Mouse (Mus musculus) limb, embryonic 14.5 days (tissue): Measurements from ENCODE around the gene D630023F18Rik. TPM values are rescaled to one million over a fixed set of nuclear protein-coding genes. Genes with fewer than 3 reads are reported as not detected.
A peak's percentile ranks its signal among the peaks of the same experiment; 100 is the strongest.

Source experiments
- ATAC-seq: fragments of 200-750 bp; cut with Nextera tagmentation; 2 replicates; pipeline ENCODE4 v1.8.0; 2017; ENCODE audit warnings: low read depth, moderate number of reproducible peaks, moderate TSS enrichment; ENCODE audit not compliant: low FRiP score
- DNase-seq: peaks from one replicate; pipeline ENCODE4 v3.0.0-alpha.2; 2015; ENCODE audit warnings: low spot score
- H3K27ac ChIP-seq: fragments of 300-500 bp; sonication (generic); replicated peaks from 2 replicates; pipeline ENCODE4 v1.5.1; 2014; ENCODE audit warnings: low read depth, mild to moderate bottlenecking, low read length, moderate library complexity, mixed read lengths
- H3K27me3 ChIP-seq: fragments of 300-500 bp; sonication (generic); 2 replicates; pipeline ENCODE4 v1.6.1; 2014; ENCODE audit warnings: low read length, mixed read lengths; ENCODE audit not compliant: control insufficient read depth, insufficient read depth
- H3K36me3 ChIP-seq: fragments of 300-500 bp; sonication (generic); 2 replicates; pipeline ENCODE4 v1.6.1; 2014; ENCODE audit warnings: mild to moderate bottlenecking, low read length, moderate library complexity, mixed read lengths; ENCODE audit not compliant: control insufficient read depth, insufficient read depth
- H3K4me1 ChIP-seq: fragments of 300-500 bp; sonication (generic); 2 replicates; pipeline ENCODE4 v1.6.1; 2014; ENCODE audit warnings: antibody characterized with exemption, low read length, mixed read lengths; ENCODE audit not compliant: control insufficient read depth, insufficient read depth
- H3K4me2 ChIP-seq: fragments of 300-500 bp; sonication (generic); replicated peaks from 2 replicates; pipeline ENCODE4 v1.6.1; 2014; ENCODE audit warnings: low read depth, mild to moderate bottlenecking, low read length, moderate library complexity; ENCODE audit not compliant: severe bottlenecking
- H3K4me3 ChIP-seq: fragments of 300-500 bp; sonication (generic); replicated peaks from 2 replicates; pipeline ENCODE4 v1.5.1; 2014; ENCODE audit warnings: low read length
- H3K9ac ChIP-seq: fragments of 300-500 bp; sonication (generic); 2 replicates; pipeline ENCODE4 v1.6.1; 2014; ENCODE audit warnings: mild to moderate bottlenecking, low read depth, low read length, moderate library complexity; ENCODE audit not compliant: severe bottlenecking
- H3K9me3 ChIP-seq: fragments of 300-500 bp; sonication (generic); 2 replicates; pipeline ENCODE4 v1.6.1; 2016; ENCODE audit warnings: low read length; ENCODE audit not compliant: control insufficient read depth
- POLR2A ChIP-seq: fragments of 200-500 bp; IDR thresholded peaks from 2 replicates; pipeline ENCODE4 v1.8.0; 2012; ENCODE audit warnings: inconsistent platforms, mild to moderate bottlenecking, moderate library complexity, borderline replicate concordance; ENCODE audit not compliant: insufficient read depth, insufficient read length; ENCODE audit errors: extremely low read depth
- WGBS: fragments of 180-500 bp; shearing (Covaris S2); extraction: QIAGEN DNeasy Blood & Tissue Kit; methylation state at CpG from one replicate; pipeline ENCODE4 v1.1.7; 2014; 5-methylcytosine and 5-hydroxymethylcytosine counted together
- polyA plus RNA-seq, 2 experiments: library from polyadenylated mRNA; depleted of rRNA in 1 of 2; stranded (reverse) in 1 of 2; unstranded in 1 of 2; fragments of >200 nt; fragmentation: Nextera tagmentation in 1 of 2; extraction: Ambion mirVana in 1 of 2; gene quantifications; 2 replicates each; pipeline versions ENCODE4 v1.2.1 to v1.2.3; 2012 to 2014

D630023F18Rik gene
- polyA plus RNA-seq, 2 experiments: 0.24 to 0.44 TPM

DNA sequence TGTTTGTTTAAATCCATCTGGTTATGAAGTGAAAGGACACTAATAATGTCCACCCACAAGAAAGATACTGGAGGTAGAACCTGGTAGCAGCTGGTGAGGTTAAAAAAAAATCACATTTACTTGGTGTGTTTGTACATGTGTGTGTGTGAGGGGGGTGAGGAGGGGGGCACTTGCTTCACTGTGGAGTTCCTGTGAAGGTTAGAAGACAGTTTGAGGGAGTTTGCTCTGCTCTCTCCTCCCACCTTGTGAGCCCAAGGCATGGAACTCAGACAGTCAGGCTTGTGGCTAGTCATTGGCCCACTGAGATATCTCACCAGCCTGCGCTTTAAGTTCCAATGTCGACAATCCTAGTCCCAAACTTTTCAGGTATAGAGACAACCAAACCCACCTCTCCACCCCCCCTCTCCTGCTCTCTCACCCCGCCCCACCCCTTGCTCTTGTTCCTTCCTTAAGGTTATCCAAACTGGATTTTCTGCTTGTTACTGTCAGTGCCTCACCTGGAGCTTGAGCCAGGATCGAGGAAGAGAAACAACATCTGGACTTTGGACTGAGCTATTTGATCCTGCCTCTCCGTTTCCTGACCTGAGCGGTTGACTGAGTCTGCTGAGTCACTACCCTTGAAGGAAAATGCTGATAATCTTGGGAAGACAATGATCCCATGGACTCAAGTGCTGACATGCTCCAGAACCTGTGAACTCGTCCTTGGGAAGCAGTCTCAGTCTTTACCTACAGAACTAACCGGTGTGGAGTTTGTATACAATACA lies 4.7 kb downstream of the D630023F18Rik start:
- H3K36me3 ChIP-seq: no peaks in the 10 kb centered on the region
- no peaks in the 10 kb centered on the region for H3K27me3 ChIP-seq
- no peak for TF ChIP-seq POLR2A
- H3K9me3 ChIP-seq: no peaks in the 10 kb centered on the region
- H3K4me3 ChIP-seq: no peak overlapping the region
- no peak overlapping the region for H3K9ac ChIP-seq
- no peak for ATAC-seq
- DNase-seq: no peak
- H3K27ac ChIP-seq: no peak overlapping the region
- H3K4me2 ChIP-seq: no peak overlapping the region
- 66% methylated on average over 8 of the region's 8 CpGs for WGBS
- H3K4me1 ChIP-seq: no peaks in the 10 kb centered on the region

DNA sequence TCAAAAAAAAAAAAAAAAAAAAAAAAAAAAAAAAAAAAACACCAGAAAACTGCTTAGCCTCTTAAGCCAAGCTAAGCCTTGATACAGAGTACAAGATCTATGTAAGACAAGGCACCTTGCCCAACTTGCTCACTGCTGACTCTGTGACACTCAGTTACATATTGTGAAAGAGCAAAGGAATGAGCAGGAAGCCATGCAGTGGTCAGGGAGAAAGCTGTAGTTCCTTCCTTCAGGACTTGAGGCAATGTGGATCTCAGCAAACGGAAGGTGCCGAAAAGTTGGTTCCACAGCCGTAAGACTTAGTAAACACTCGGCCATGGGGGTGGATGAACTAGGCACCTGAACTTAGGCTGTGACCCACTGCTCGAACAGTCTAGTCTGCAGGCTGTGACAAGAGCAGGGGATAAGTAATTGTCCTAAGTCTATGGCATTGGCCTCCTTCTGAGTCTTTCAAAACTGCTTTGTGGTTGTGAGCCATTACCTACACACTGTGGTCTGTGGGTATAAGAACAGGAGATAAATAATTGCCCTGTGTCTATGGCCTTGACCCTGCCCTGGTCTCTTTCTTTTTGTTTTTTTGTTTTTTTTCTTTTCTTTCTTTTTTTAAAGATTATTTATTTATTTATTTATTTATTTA lies 9.4 kb downstream of the D630023F18Rik start:
- H3K27ac ChIP-seq: no peak overlapping the region
- no peaks in the 10 kb centered on the region for H3K4me1 ChIP-seq
- 97% methylated on average over 5 of the region's 5 CpGs for WGBS
- no peak for DNase-seq
- H3K4me2 ChIP-seq: no peak overlapping the region
- no peak for TF ChIP-seq POLR2A
- H3K4me3 ChIP-seq: no peak overlapping the region
- H3K27me3 ChIP-seq: no peaks in the 10 kb centered on the region
- H3K9ac ChIP-seq: no peak overlapping the region
- no peaks in the 10 kb centered on the region for H3K9me3 ChIP-seq
- no peak for ATAC-seq
- no peaks in the 10 kb centered on the region for H3K36me3 ChIP-seq

DNA sequence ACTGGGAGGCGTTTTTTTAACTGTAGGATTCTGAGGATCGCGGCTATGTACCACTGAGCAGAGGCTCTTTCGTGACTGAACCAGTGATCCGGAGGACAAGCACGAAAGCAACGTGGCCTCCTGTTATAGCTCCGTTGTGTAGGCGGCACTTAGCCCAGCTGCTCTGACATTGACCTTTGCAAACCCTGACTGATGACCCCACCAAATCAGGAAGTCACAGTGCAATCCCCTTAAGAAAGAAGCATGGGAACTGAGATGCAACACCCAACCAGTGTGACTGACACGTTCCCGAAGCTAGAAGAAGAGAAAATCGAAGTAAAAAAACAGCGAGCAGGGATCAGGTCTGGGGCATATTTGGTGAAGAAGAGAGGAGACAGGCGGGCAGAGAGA lies 10.2 kb downstream of the D630023F18Rik start:
- no peaks in the 10 kb centered on the region for H3K27me3 ChIP-seq
- H3K9ac ChIP-seq: no peak overlapping the region
- H3K36me3 ChIP-seq: no peaks in the 10 kb centered on the region
- 68% methylated on average over 14 of the region's 14 CpGs for WGBS
- no peak overlapping the region for H3K4me3 ChIP-seq
- no peak overlapping the region for H3K27ac ChIP-seq
- H3K4me2 ChIP-seq: no peak overlapping the region; the same call in 1 of the 2 replicates
- no peak for DNase-seq
- no peak for TF ChIP-seq POLR2A
- no peaks in the 10 kb centered on the region for H3K9me3 ChIP-seq
- no peaks in the 10 kb centered on the region for H3K4me1 ChIP-seq
- no peak for ATAC-seq

DNA sequence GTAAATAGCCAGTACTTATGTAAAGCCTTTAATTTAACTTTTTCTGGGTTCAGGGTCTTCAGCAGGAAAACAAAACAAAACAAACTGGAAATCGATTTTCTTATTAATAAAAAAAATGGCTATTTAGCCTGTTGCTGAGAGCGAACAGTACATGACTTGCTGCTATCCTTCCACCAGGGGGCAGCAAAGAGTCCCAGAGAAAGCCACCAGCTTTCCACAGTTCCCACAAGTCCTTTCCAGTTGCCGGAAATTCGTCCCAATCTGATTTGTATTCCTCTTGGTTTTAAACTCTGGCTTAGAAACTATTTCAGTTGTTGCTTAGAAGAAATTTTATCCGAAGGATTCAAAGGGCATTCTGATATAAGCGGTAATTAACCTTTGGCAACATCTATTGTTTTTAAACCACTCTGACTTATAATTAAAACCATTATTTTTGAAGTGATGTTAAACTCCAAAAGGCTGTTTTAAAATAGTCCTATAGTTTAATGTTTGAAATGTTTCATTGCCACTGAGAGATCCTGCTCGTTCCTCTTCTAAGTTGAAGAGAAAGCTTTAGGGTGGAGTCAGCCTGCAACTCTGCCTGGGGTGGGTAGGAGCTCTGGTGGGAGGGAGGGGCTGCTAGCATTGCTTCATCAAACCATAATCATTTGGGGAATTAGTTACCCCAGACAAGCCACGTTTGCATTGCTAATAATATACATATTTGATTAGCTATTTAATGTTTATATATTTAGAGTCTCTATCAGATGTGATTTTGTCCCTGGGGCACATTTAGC lies 10.8 kb downstream of the D630023F18Rik start:
- peak; percentile 79 for ATAC-seq
- H3K4me1 ChIP-seq: no peaks in the 10 kb centered on the region
- H3K4me3 ChIP-seq: peak overlapping the region; percentile 7; the same call in 1 of the 2 replicates
- H3K9ac ChIP-seq: no peak overlapping the region
- WGBS: 11% methylated on average over 8 of the region's 8 CpGs
- H3K9me3 ChIP-seq: no peaks in the 10 kb centered on the region
- H3K36me3 ChIP-seq: no peaks in the 10 kb centered on the region
- peak; percentile 25; the same call in 1 of the 2 replicates for TF ChIP-seq POLR2A
- H3K27ac ChIP-seq: no peak overlapping the region
- H3K4me2 ChIP-seq: no peak overlapping the region; the same call in 1 of the 2 replicates
- H3K27me3 ChIP-seq: no peaks in the 10 kb centered on the region
- peak; percentile 91 for DNase-seq

DNA sequence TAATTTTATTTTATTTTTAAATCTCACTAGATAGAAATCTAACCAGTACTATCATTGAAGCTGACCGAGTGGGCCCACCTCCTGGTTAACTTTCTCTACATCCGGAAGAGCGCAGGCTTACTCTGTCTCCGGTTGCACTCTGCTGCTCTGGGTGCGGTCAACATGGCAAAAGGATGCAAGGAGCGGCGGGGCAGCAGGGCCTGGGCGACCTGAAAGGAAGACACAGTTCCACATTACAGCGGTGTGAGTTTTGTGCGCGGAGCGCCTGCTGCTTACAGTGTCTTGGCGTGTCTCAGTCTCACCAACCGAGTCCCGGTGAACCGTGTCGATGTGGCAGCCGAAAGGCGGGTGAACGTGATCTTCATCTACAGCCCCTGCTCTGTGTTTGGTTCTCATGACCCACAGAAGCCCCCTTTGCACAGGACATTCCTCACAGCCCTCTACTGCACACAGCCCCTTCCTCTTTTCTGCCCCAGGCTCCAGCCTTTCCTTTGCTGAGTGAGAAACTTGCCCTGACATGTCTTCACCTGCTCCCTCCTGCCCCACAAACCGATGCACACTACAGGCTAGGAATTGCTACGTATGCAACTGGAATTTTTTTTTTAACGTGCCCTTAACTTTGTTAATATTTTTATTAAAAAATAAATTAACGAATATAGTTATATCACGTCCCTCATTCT lies 13.1 kb downstream of the D630023F18Rik start:
- Histone ChIP-seq H3K36me3 (no peaks in the 10 kb centered on the region), H3K4me1 (no peaks in the 10 kb centered on the region), H3K27me3 (no peaks in the 10 kb centered on the region), H3K4me3 (no peak overlapping the region), H3K9ac (no peak overlapping the region), H3K9me3 (no peaks in the 10 kb centered on the region), H3K4me2 (no peak overlapping the region), H3K27ac (no peak overlapping the region)
- 69% methylated on average over 25 of the region's 25 CpGs for WGBS
- ATAC-seq (no peak), DNase-seq (no peak)
- TF ChIP-seq POLR2A: no peak
